9 mouse cellular contexts compared by ENCODE assay signal in the genomic region with DNA sequence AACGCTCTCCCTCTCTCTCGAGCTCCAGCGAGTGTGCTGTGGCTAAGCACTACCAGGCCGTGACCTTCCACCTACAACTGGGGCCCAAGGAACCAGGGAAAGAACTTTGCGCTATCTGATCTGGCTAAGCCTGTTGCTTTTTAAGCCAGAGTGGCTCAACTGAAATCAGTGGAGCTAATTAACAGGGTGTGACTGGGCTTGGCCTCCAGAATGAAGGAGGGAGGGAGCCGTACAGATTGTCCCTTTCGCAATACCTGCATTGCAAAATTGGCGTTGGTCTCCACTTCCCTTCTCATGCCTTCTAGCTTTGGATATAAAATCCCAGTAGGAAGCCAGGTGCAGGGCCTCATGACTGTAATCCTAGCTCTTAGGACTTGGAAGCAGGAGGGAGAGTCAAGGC. TPM values are rescaled to one million over a fixed set of nuclear protein-coding genes. Genes with fewer than 3 reads are reported as not detected.
DNase-seq lines count a peak whose midpoint lies in the region; ATAC-seq lines count a peak whose summit lies in the region.
"Had no signal": no experiment of that assay in that cellular context is flagged by ENCODE, and none has a peak within 500 bp of the region (broad histone marks: within the 10 kb centered on the region; RNA-seq: fewer than 3 reads in every experiment).

No protein-coding gene starts in this region.

- H3K27ac ChIP-seq in embryonic facial prominence, embryonic 10.5 days (replicated peaks): no peak overlapping the region

- ATAC-seq in megakaryocyte progenitor cell, adult 5-6 weeks (replicated peaks; ENCODE audit: poor library complexity): peak; percentile 91

- DNase-seq in 416B (ENCODE audit: low read depth): peak; percentile 47
- DNase-seq in embryonic facial prominence, embryonic 10.5 days (ENCODE audit: low spot score): peak; percentile 13
- DNase-seq in kidney, adult 18-20 months: peak; percentile 54
- DNase-seq in B cell, adult 2 months: no peak
- no peak for DNase-seq in cerebellum, adult 9-11 months
- DNase-seq in frontal cortex, postnatal 25 days (ENCODE audit: low spot score in 2 of 2): no peak
- no peak for DNase-seq in thymus, postnatal 0 days (ENCODE audit: low spot score)

- H3K27me3 ChIP-seq in embryonic facial prominence, embryonic 10.5 days (replicated peaks; ENCODE audit: low read depth, poor library complexity, severe bottlenecking): no peaks in the 10 kb centered on the region

- no peaks in the 10 kb centered on the region for H3K36me3 ChIP-seq in embryonic facial prominence, embryonic 10.5 days (replicated peaks)

- H3K4me1 ChIP-seq in embryonic facial prominence, embryonic 10.5 days: peaks cover 8% of the 10 kb centered on the region

- no peak overlapping the region for H3K4me3 ChIP-seq in embryonic facial prominence, embryonic 10.5 days
- H3K4me3 ChIP-seq: erythroblast, embryonic 14.5 days had no signal

- no peaks in the 10 kb centered on the region for H3K9me3 ChIP-seq in embryonic facial prominence, embryonic 10.5 days

- 63% methylated on average over 8 of the region's 8 CpGs for WGBS in embryonic facial prominence, embryonic 10.5 days

RNA-seq across cellular contexts. Expression of a gene that starts 18.7 kb away (rescaled TPM):
- 13.9 and 15.2 TPM in 2 replicates for polyA plus RNA-seq in embryonic facial prominence, embryonic 10.5 days (2016; fragmentation: Nextera tagmentation; extraction: Ambion mirVana)
- 19.1 and 21.1 TPM in 2 replicates for total RNA-seq in megakaryocyte progenitor cell, adult 5-6 weeks (2015)
- total RNA-seq in megakaryocyte progenitor cell, adult 5-6 weeks (2017): 27.0 and 27.3 TPM in 2 replicates
- polyA plus RNA-seq in thymus, postnatal 0 days (2015; fragmentation: Nextera tagmentation; extraction: Ambion mirVana): 11.3 and 13.6 TPM in 2 replicates

RNA-seq across cellular contexts. Expression of a gene that starts 48.1 kb away (rescaled TPM):
- 0.51 and 0.64 TPM in 2 replicates for polyA plus RNA-seq in embryonic facial prominence, embryonic 10.5 days (2016; fragmentation: Nextera tagmentation; extraction: Ambion mirVana)
- total RNA-seq in megakaryocyte progenitor cell, adult 5-6 weeks (2015): not detected in 2 replicates
- total RNA-seq in megakaryocyte progenitor cell, adult 5-6 weeks (2017): not detected in 2 replicates
- not detected in 2 replicates for polyA plus RNA-seq in thymus, postnatal 0 days (2015; fragmentation: Nextera tagmentation; extraction: Ambion mirVana)
- polyA plus RNA-seq: erythroblast, embryonic 14.5 days had no signal

Comparison
In these comparisons a context has a peak if more than half of its experiments do, and no peak if none do; other contexts are left out.
1. DNase-seq: peak in 416B (single experiment), embryonic facial prominence, embryonic 10.5 days (single experiment) and kidney, adult 18-20 months (single experiment); none in B cell, adult 2 months (0 of 2), cerebellum, adult 9-11 months (single experiment), frontal cortex, postnatal 25 days (0 of 2) and thymus, postnatal 0 days (single experiment).